13 mouse cellular contexts compared by ENCODE assay signal in the genomic region with DNA sequence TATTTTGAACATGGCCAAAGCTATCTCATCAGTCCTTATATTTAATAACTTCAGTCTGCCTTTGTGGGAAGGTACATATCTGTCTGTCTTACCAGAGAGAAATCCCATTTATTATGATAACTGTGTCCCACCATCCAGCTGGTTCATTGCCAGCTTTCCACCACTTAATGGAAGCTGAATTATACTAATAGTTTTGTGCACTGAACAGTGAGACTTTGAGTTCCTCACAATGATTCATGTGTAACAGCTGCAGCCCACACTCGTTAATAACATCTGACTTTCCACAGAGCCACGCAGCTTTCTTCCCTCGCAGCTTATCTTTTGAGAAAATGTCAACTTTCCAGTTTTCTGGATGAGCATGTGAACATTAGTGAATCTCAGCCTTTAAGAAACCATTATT.
DNase-seq lines count a peak whose midpoint lies in the region; ATAC-seq lines count a peak whose summit lies in the region.
"Had no signal": no experiment of that assay in that cellular context is flagged by ENCODE, and none has a peak within 500 bp of the region (broad histone marks: within the 10 kb centered on the region; RNA-seq: fewer than 3 reads in every experiment).

No protein-coding gene starts in this region.

- no peak overlapping the region for H3K4me2 ChIP-seq in forebrain, embryonic 14.5 days (ENCODE audit: low read length)
- H3K4me2 ChIP-seq in forebrain, embryonic 13.5 days: no peak overlapping the region
- H3K4me2 ChIP-seq: embryonic facial prominence, embryonic 12.5 days; midbrain, embryonic 13.5 days had no signal

- DNase-seq in forebrain, embryonic 14.5 days (ENCODE audit: low spot score): peak; percentile 28
- DNase-seq in layer of hippocampus, postnatal 14 days (ENCODE audit: low spot score in 2 of 2): peak; percentile 2 to 3
- no peak for DNase-seq in layer of hippocampus, adult 9-10 months (ENCODE audit: low spot score)
- peak; percentile 25 to 28 for DNase-seq in right cerebral cortex, postnatal 10 days (ENCODE audit: low spot score in 2 of 2)
- DNase-seq in right cerebral cortex, postnatal 25 days: no peak
- DNase-seq in skeletal muscle tissue, adult 2 months (ENCODE audit: low read depth, low spot score): peak; percentile 4
- DNase-seq in frontal cortex, postnatal 25 days (ENCODE audit: low spot score in 2 of 2): no peak
- DNase-seq: thymus, adult 2 months had no signal

- WGBS in forebrain, embryonic 14.5 days: 21% methylated on average over 3 of the region's 3 CpGs
- 26% methylated on average over 3 of the region's 3 CpGs for WGBS in forebrain, embryonic 13.5 days

- no peaks in the 10 kb centered on the region for H3K4me1 ChIP-seq in forebrain, embryonic 14.5 days (ENCODE audit: control insufficient read depth, insufficient read depth, low read length)
- peaks cover 3% of the 10 kb centered on the region; the same call in 1 of the 2 replicates for H3K4me1 ChIP-seq in forebrain, embryonic 13.5 days
- H3K4me1 ChIP-seq: embryonic facial prominence, embryonic 12.5 days had no signal

- no peaks in the 10 kb centered on the region for H3K9me3 ChIP-seq in forebrain, embryonic 14.5 days (replicated peaks; ENCODE audit: control insufficient read depth, low read length)
- no peaks in the 10 kb centered on the region for H3K9me3 ChIP-seq in forebrain, embryonic 13.5 days (replicated peaks)
- H3K9me3 ChIP-seq: embryonic facial prominence, embryonic 12.5 days; midbrain, embryonic 13.5 days had no signal

- H3K27ac ChIP-seq in forebrain, embryonic 14.5 days (ENCODE audit: low read depth, low read length): no peak overlapping the region
- no peak overlapping the region for H3K27ac ChIP-seq in forebrain, embryonic 13.5 days
- H3K27ac ChIP-seq: embryonic facial prominence, embryonic 12.5 days; midbrain, embryonic 13.5 days had no signal

- ATAC-seq in forebrain, embryonic 14.5 days: 0 out of 2 replicates have a peak, but pooled peaks have one; percentile 29
- no peak for ATAC-seq in forebrain, embryonic 13.5 days
- ATAC-seq: inflammation-experienced regulatory T-cells, adult 6 months; midbrain, embryonic 13.5 days had no signal

- no peak overlapping the region for H3K9ac ChIP-seq in forebrain, embryonic 14.5 days (ENCODE audit: low read length)
- H3K9ac ChIP-seq in forebrain, embryonic 13.5 days: no peak overlapping the region
- H3K9ac ChIP-seq: embryonic facial prominence, embryonic 12.5 days; midbrain, embryonic 13.5 days had no signal

- H3K36me3 ChIP-seq in forebrain, embryonic 14.5 days (ENCODE audit: control insufficient read depth, insufficient read depth, low read length): no peaks in the 10 kb centered on the region
- H3K36me3 ChIP-seq in forebrain, embryonic 13.5 days (ENCODE audit: poor library complexity, severe bottlenecking): no peaks in the 10 kb centered on the region
- H3K36me3 ChIP-seq: embryonic facial prominence, embryonic 12.5 days; midbrain, embryonic 13.5 days had no signal

- H3K27me3 ChIP-seq in forebrain, embryonic 14.5 days (replicated peaks; ENCODE audit: control insufficient read depth, insufficient read depth, low read length): no peaks in the 10 kb centered on the region
- H3K27me3 ChIP-seq in forebrain, embryonic 13.5 days: no peaks in the 10 kb centered on the region
- H3K27me3 ChIP-seq: CH12.LX; embryonic facial prominence, embryonic 12.5 days; midbrain, embryonic 13.5 days had no signal

- no peak overlapping the region for H3K4me3 ChIP-seq in forebrain, embryonic 14.5 days (ENCODE audit: low read depth, low read length)
- H3K4me3 ChIP-seq in forebrain, embryonic 13.5 days: no peak overlapping the region
- H3K4me3 ChIP-seq: embryonic facial prominence, embryonic 12.5 days; midbrain, embryonic 13.5 days had no signal

Comparison
In these comparisons a context has a peak if more than half of its experiments do, and no peak if none do; other contexts are left out.
1. DNase-seq: peak in forebrain, embryonic 14.5 days (single experiment), layer of hippocampus, postnatal 14 days (2 of 2), right cerebral cortex, postnatal 10 days (2 of 2) and skeletal muscle tissue, adult 2 months (single experiment); none in layer of hippocampus, adult 9-10 months (single experiment), right cerebral cortex, postnatal 25 days (single experiment) and frontal cortex, postnatal 25 days (0 of 2).